Mouse (Mus musculus) megakaryocyte, embryonic 14.5 days (primary cell): Measurements from ENCODE around the gene Cnksr1.

Experiments
- FLI1 ChIP-seq: IDR thresholded peaks from 2 replicates; pipeline ENCODE4 v1.6.1; 2012; ENCODE audit warnings: low read length, inconsistent platforms, mixed read lengths
- GATA1 ChIP-seq: IDR thresholded peaks from 3 replicates; pipeline ENCODE4 v1.6.1; 2012; ENCODE audit warnings: mixed read lengths, low read length, inconsistent platforms, borderline replicate concordance

DNA sequence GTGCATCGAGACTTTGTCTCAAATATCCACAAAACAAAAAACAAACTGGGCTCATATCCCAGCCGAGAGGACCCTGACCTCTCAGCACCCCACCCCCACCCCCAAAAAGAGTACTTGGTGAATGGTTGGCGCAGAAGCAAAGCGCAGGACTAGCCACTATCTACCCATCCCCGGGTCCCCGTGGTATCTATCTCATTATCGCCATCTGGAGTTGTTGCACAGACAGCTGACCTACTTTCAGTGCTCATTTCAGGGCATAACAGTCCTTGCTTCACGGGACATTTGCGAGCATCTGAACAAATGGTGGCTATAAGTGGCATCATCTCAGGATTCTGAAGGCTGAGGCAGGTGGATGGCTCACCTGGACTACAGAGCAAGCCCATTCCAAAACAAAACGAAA, 487 bp upstream of the Cnksr1 start:
- TF ChIP-seq FLI1, result no peak
- no peak for TF ChIP-seq GATA1
